Mouse (Mus musculus) MEL (cell line): Measurements from ENCODE around the gene Olfr1537. TPM values are rescaled to one million over a fixed set of nuclear protein-coding genes. Genes with fewer than 3 reads are reported as not detected.

ENCODE experiments used
- DNase-seq: peaks from one replicate; pipeline ENCODE4 v3.0.0; 2011; ENCODE audit warnings: low read depth, low spot score
- H3K27ac ChIP-seq: 2 replicates; pipeline ENCODE4 v1.5.1; 2012; ENCODE audit warnings: low read depth, mild to moderate bottlenecking, control low read depth, low read length, moderate library complexity; ENCODE audit not compliant: control insufficient read depth
- H3K27me3 ChIP-seq, 2 experiments: fragments of 150-350 bp in 1 of 2; sonication (generic) in 1 of 2; 2 replicates each; pipeline ENCODE4 v1.6.1; 2012; ENCODE audit warnings: low read length in 2 of 2, mild to moderate bottlenecking in 2 of 2, improper control_type of control experiment in 1 of 2, moderate library complexity in 1 of 2; ENCODE audit not compliant: insufficient read depth in 2 of 2, control insufficient read depth in 1 of 2
- H3K36me3 ChIP-seq, 2 experiments: 2 replicates each; pipeline ENCODE4 v1.6.1; 2012 to 2014; ENCODE audit warnings: low read length in 2 of 2, improper control_type of control experiment in 1 of 2, inconsistent platforms in 1 of 2, mild to moderate bottlenecking in 1 of 2; ENCODE audit not compliant: insufficient read depth in 2 of 2, control insufficient read depth in 1 of 2
- H3K4me1 ChIP-seq, 2 experiments: fragments of 150-350 bp in 1 of 2; sonication (generic) in 1 of 2; 2 replicates each; pipeline ENCODE4 v1.6.1; 2012; ENCODE audit warnings: low read length in 2 of 2, improper control_type of control experiment in 1 of 2, mild to moderate bottlenecking in 1 of 2; ENCODE audit not compliant: insufficient read depth in 2 of 2, control insufficient read depth in 1 of 2
- H3K4me3 ChIP-seq, 2 experiments: fragments of 150-350 bp in 1 of 2; sonication (generic) in 1 of 2; 2 replicates each; pipeline ENCODE4 v1.5.1; 2012; ENCODE audit warnings: low read depth in 2 of 2, low read length in 2 of 2, mild to moderate bottlenecking in 2 of 2, moderate library complexity in 2 of 2, control low read depth in 1 of 2, improper control_type of control experiment in 1 of 2; ENCODE audit not compliant: control insufficient read depth in 1 of 2, insufficient read depth in 1 of 2
- H3K79me2 ChIP-seq: 2 replicates; pipeline ENCODE4 v1.6.1; 2012; ENCODE audit warnings: mild to moderate bottlenecking, low read length, moderate library complexity; ENCODE audit not compliant: control insufficient read depth, poor library complexity, insufficient read depth
- H3K9ac ChIP-seq: 2 replicates; pipeline ENCODE4 v1.6.1; 2012; ENCODE audit warnings: low read depth, mild to moderate bottlenecking, control low read depth, low read length, moderate library complexity; ENCODE audit not compliant: control insufficient read depth, poor library complexity, severe bottlenecking
- H3K9me3 ChIP-seq: fragments of 150-350 bp; sonication (generic); replicated peaks from 2 replicates; pipeline ENCODE4 v1.6.1; 2012; ENCODE audit warnings: mild to moderate bottlenecking, low read length, improper control_type of control experiment, moderate library complexity; ENCODE audit not compliant: insufficient read depth
- ELF1 ChIP-seq: IDR thresholded peaks from 2 replicates; pipeline ENCODE4 v1.6.1; 2014; ENCODE audit warnings: low read depth, mild to moderate bottlenecking, inconsistent platforms, low read length, improper control_type of control experiment, moderate library complexity
- EP300 ChIP-seq, 2 experiments: IDR thresholded peaks; 2 replicates each; pipeline ENCODE4 v1.6.1; 2011; ENCODE audit warnings: improper control_type of control experiment in 2 of 2, low read length in 2 of 2, low read depth in 1 of 2, mild to moderate bottlenecking in 1 of 2
- JUND ChIP-seq: IDR thresholded peaks from 2 replicates; pipeline ENCODE4 v1.6.1; 2011; ENCODE audit warnings: low read depth, mild to moderate bottlenecking, improper control_type of control experiment, low read length
- KAT2A ChIP-seq: conservative IDR thresholded peaks from 2 replicates; pipeline ENCODE4 v1.6.1; 2012; ENCODE audit warnings: low read depth, low read length, improper control_type of control experiment, inconsistent platforms
- MAFK ChIP-seq: IDR thresholded peaks from 2 replicates; pipeline ENCODE4 v1.6.1; 2011; ENCODE audit warnings: low read depth, mild to moderate bottlenecking, low read length, improper control_type of control experiment, borderline replicate concordance
- MAX ChIP-seq: IDR thresholded peaks from 2 replicates; pipeline ENCODE4 v1.6.1; 2011; ENCODE audit warnings: low read length, improper control_type of control experiment
- MAZ ChIP-seq: IDR thresholded peaks from 2 replicates; pipeline ENCODE4 v1.6.1; 2012; ENCODE audit warnings: low read depth, mild to moderate bottlenecking, inconsistent platforms, low read length, improper control_type of control experiment
- MEF2A ChIP-seq: IDR thresholded peaks from 2 replicates; pipeline ENCODE4 v1.6.1; 2014; ENCODE audit warnings: low read depth, mild to moderate bottlenecking, inconsistent platforms, low read length, improper control_type of control experiment; ENCODE audit not compliant: poor library complexity, insufficient replicate concordance, severe bottlenecking; ENCODE audit errors: extremely low read depth
- MYB ChIP-seq: IDR thresholded peaks from 2 replicates; pipeline ENCODE4 v1.6.1; 2011; ENCODE audit warnings: mild to moderate bottlenecking, low read depth, low read length, improper control_type of control experiment
- MYC ChIP-seq: IDR thresholded peaks from 2 replicates; pipeline ENCODE4 v1.6.1; 2011; ENCODE audit warnings: low read depth, mild to moderate bottlenecking, low read length, improper control_type of control experiment, moderate library complexity
- POLR2A ChIP-seq, 2 experiments: IDR thresholded peaks; 2 replicates each; pipeline ENCODE4 v1.6.1; 2011 to 2012; ENCODE audit warnings: low read length in 2 of 2, mild to moderate bottlenecking in 2 of 2, control low read depth in 1 of 2, improper control_type of control experiment in 1 of 2, low read depth in 1 of 2, moderate library complexity in 1 of 2; ENCODE audit not compliant: control insufficient read depth in 1 of 2, insufficient read depth in 1 of 2, poor library complexity in 1 of 2
- POLR2AphosphoS5 ChIP-seq: IDR thresholded peaks from 2 replicates; pipeline ENCODE4 v1.6.1; 2012; ENCODE audit warnings: low read depth, borderline replicate concordance, mild to moderate bottlenecking, inconsistent platforms, low read length, moderate library complexity, mixed read lengths
- RCOR1 ChIP-seq: IDR thresholded peaks from 2 replicates; pipeline ENCODE4 v1.6.1; 2012; ENCODE audit warnings: low read depth, mild to moderate bottlenecking, inconsistent platforms, low read length, improper control_type of control experiment
- SIN3A ChIP-seq: IDR thresholded peaks from 2 replicates; pipeline ENCODE4 v1.6.1; 2012; ENCODE audit warnings: low read length, improper control_type of control experiment, inconsistent platforms
- SMC3 ChIP-seq: IDR thresholded peaks from 2 replicates; pipeline ENCODE4 v1.6.1; 2011; ENCODE audit warnings: low read depth, low read length, improper control_type of control experiment
- TBP ChIP-seq: IDR thresholded peaks from 2 replicates; pipeline ENCODE4 v1.8.0; 2011; ENCODE audit warnings: low read depth, low read length, improper control_type of control experiment
- TCF12 ChIP-seq: IDR thresholded peaks from 2 replicates; pipeline ENCODE4 v1.6.1; 2014; ENCODE audit warnings: low read depth, mild to moderate bottlenecking, inconsistent platforms, low read length, improper control_type of control experiment, moderate library complexity
- UBTF ChIP-seq: IDR thresholded peaks from 2 replicates; pipeline ENCODE4 v1.6.1; 2012; ENCODE audit warnings: low read depth, mild to moderate bottlenecking, inconsistent platforms, low read length, improper control_type of control experiment, moderate library complexity, borderline replicate concordance; ENCODE audit not compliant: insufficient read depth
- USF2 ChIP-seq, 2 experiments: IDR thresholded peaks; 2 replicates each; pipeline ENCODE4 v1.6.1; 2011 to 2012; ENCODE audit warnings: improper control_type of control experiment in 2 of 2, low read length in 2 of 2, borderline replicate concordance in 1 of 2, inconsistent platforms in 1 of 2, low read depth in 1 of 2, mild to moderate bottlenecking in 1 of 2; ENCODE audit not compliant: insufficient read depth in 1 of 2
- ZKSCAN1 ChIP-seq: IDR thresholded peaks from 2 replicates; pipeline ENCODE4 v1.6.1; 2012; ENCODE audit warnings: low read depth, mild to moderate bottlenecking, inconsistent platforms, low read length, improper control_type of control experiment, moderate library complexity
- ZMIZ1 ChIP-seq: IDR thresholded peaks from 2 replicates; pipeline ENCODE4 v1.6.1; 2012; ENCODE audit warnings: low read depth, mild to moderate bottlenecking, inconsistent platforms, low read length, improper control_type of control experiment, moderate library complexity
- ZNF384 ChIP-seq: IDR thresholded peaks from 2 replicates; pipeline ENCODE4 v1.6.1; 2012; ENCODE audit warnings: low read depth, mild to moderate bottlenecking, inconsistent platforms, low read length, improper control_type of control experiment
- polyA plus RNA-seq, 2 experiments: library from polyadenylated mRNA; stranded (reverse) in 1 of 2; unstranded in 1 of 2; fragments of >175 nt in 1 of 2; fragments of >200 nt in 1 of 2; gene quantifications; 2 replicates each; pipeline versions ENCODE4 v1.2.1 to v1.2.4; 2012; ENCODE audit warnings: low replicate concordance in 2 of 2, low read depth in 1 of 2; ENCODE audit not compliant: insufficient read length in 2 of 2, insufficient read depth in 1 of 2, missing spikeins in 1 of 2
- total RNA-seq: library from RNA; depleted of rRNA; stranded (reverse); fragments of 300-350 nt; gene quantifications from 2 replicates; pipeline ENCODE4 v1.2.3, GENCODE M21; 2012; rRNA removed

Olfr1537 gene
- total RNA-seq (not detected in 2 replicates), polyA plus RNA-seq (not detected)

GRCm38 (mm10) chr9:39249894-39250293 is at the start of gene Olfr1537:
Gene Olfr1537 (minus strand): TSS chr9:39249994.
- TF ChIP-seq RCOR1 = no peak
- TF ChIP-seq MAZ = no peak
- no peak for TF ChIP-seq ZNF384
- no peak for TF ChIP-seq MEF2A
- no peak for TF ChIP-seq SMC3
- TF ChIP-seq ZKSCAN1 = no peak
- TF ChIP-seq EP300 (IDR thresholded peaks at IDR 0.05; ENCODE audit: low read depth in 1 of 2, low read length in 2 of 2) = no peak
- TF ChIP-seq KAT2A = no peak
- no peak for TF ChIP-seq SIN3A
- DNase-seq = no peak
- no peak within 1 kb of the TSS for H3K27ac ChIP-seq

GRCm38 (mm10) chr9:39287136-39287535 is 37.3 kb upstream of the Olfr1537 start:
- Histone ChIP-seq H3K4me3 (no peak overlapping the region), H3K4me1 (no peaks in the 10 kb centered on the region), H3K79me2 (no peaks in the 10 kb centered on the region), H3K27ac (no peak overlapping the region), H3K27me3 (no peaks in the 10 kb centered on the region), H3K36me3 (no peaks in the 10 kb centered on the region), H3K9ac (no peak overlapping the region), H3K9me3 (no peaks in the 10 kb centered on the region)
- TF ChIP-seq KAT2A (no peak), JUND (no peak), POLR2AphosphoS5 (no peak), USF2 (IDR thresholded peaks at IDR 0.05; ENCODE audit: borderline replicate concordance in 1 of 2, insufficient read depth in 1 of 2, low read depth in 1 of 2, low read length in 2 of 2) (no peak)
- DNase-seq = no peak

More at GRCm38 (mm10) chr9:39249894-39250293, at the start of gene Olfr1537:
- Histone ChIP-seq H3K9me3 (no peaks in the 10 kb centered on the region), H3K36me3 (no peaks in the 10 kb centered on the region), H3K4me3 (no peak within 1 kb of the TSS), H3K4me1 (no peaks in the 10 kb centered on the region), H3K9ac (no peak within 1 kb of the TSS), H3K27me3 (no peaks in the 10 kb centered on the region), H3K79me2 (no peaks in the 10 kb centered on the region)

GRCm38 (mm10) chr9:39276718-39277117 is 26.9 kb upstream of the Olfr1537 start, which contains the start of gene Olfr945:
Gene Olfr945 (minus strand): TSS chr9:39276818.
- no peaks in the 10 kb centered on the region for H3K36me3 ChIP-seq

More at GRCm38 (mm10) chr9:39276718-39277117, 26.9 kb upstream of the Olfr1537 start, which contains the start of gene Olfr945:
- DNase-seq = no peak
- no peaks in the 10 kb centered on the region for H3K27me3 ChIP-seq
- no peaks in the 10 kb centered on the region for H3K4me1 ChIP-seq
- no peak within 1 kb of the TSS for H3K4me3 ChIP-seq
- H3K9me3 ChIP-seq = no peaks in the 10 kb centered on the region
- no peak within 1 kb of the TSS for H3K27ac ChIP-seq
- no peaks in the 10 kb centered on the region for H3K79me2 ChIP-seq
- H3K9ac ChIP-seq = no peak within 1 kb of the TSS
- TF ChIP-seq TCF12 = no peak
- TF ChIP-seq ZNF384 = no peak
- no peak for TF ChIP-seq ELF1
- TF ChIP-seq TBP = no peak
- TF ChIP-seq MYC = no peak
- TF ChIP-seq UBTF = no peak
- TF ChIP-seq MAX = no peak
- TF ChIP-seq ZMIZ1 = no peak
- no peak for TF ChIP-seq EP300 (IDR thresholded peaks at IDR 0.05; ENCODE audit: low read depth in 1 of 2, low read length in 2 of 2)
- no peak for TF ChIP-seq POLR2A (IDR thresholded peaks at IDR 0.05; ENCODE audit: control insufficient read depth in 1 of 2, insufficient read depth in 1 of 2, low read depth in 1 of 2, low read length in 2 of 2, poor library complexity in 1 of 2)
- no peak for TF ChIP-seq MAFK
- TF ChIP-seq MYB = no peak
